Mouse (Mus musculus) 3T3-L1 (cell line): ENCODE results near the gene Dlg2.

Experiments
- DNase-seq: peaks from one replicate; pipeline ENCODE4 v3.0.0-alpha.2; 2015; ENCODE audit warnings: low read depth, low spot score

Dlg2 gene

DNA sequence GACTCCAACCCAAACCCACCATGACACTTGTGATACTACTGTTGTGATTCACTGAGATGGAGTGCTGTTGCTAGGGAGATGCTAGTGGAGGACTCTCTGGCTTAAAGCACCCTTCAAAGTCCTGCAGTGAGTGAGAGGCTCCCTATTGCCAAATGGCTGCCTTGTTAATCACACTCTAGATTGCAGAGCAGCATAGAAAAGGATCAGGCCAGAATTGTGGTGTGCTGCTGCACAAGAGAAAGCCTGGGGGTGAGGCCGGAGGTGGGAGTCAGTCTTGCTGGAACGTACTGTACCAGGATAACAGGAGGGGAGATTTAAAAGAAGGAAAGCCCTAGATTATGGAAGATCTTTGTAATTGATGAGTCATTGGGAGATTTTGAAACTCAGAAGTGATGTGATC lies 1094.5 kb downstream of the Dlg2 start:
- DNase-seq, result peak; percentile 43

GRCm38 (mm10) chr7:91572666-91573065 lies 1096.2 kb downstream of the Dlg2 start:
- DNase-seq, result no peak

- no peak for DNase-seq
These were observed 1096.8 kb downstream of the Dlg2 start for GRCm38 (mm10) chr7:91573321-91573720.

DNA sequence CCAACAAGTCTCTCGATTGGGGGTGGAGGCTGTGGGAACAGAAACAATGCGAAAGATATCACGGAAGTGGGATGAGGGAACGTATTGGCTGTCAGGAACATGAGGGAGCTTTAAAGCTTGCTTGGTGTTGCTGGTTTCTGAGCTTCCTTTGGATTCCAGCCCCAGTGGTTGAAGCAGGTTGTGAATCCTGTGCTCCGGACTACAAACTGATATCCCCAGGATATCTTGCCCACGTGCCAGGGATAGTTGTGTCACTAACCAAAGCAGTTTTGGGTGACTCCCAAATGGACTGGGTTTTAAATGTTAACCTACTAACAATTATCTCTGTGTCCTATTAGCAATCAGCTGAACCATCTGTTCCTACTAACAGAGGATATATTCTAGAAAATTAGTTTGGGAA lies 1099.7 kb downstream of the Dlg2 start:
- no peak for DNase-seq

- DNase-seq, result peak; percentile 42
These were observed 1105.7 kb downstream of the Dlg2 start for GRCm38 (mm10) chr7:91582203-91582602.

DNA sequence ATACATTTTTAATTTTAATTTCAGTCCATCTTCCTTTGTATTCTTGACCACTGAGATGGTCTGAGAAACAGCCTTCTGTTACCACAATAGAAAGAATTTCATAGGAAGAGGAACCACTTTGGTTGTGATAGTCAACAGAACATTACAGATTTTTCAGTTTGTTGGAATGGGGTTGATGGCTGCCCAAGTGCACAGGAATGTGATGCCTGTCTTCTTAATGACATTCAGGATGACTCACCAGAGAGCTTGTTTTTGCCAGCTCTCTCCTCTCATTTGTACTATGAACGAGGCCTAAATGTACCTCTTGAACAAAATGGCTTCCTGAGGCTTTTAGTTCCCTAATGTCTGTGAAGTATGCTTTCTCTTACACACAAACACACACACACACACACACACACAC lies 1107.1 kb downstream of the Dlg2 start:
- DNase-seq, result peak; percentile 67

- peak; percentile 94 for DNase-seq
These were observed 1115.0 kb downstream of the Dlg2 start for GRCm38 (mm10) chr7:91591261-91592170.

- no peak for DNase-seq
These were observed 1122.1 kb downstream of the Dlg2 start for GRCm38 (mm10) chr7:91598549-91598948.

GRCm38 (mm10) chr7:91601307-91601706 lies 1124.8 kb downstream of the Dlg2 start:
- peak; percentile 68 for DNase-seq

DNA sequence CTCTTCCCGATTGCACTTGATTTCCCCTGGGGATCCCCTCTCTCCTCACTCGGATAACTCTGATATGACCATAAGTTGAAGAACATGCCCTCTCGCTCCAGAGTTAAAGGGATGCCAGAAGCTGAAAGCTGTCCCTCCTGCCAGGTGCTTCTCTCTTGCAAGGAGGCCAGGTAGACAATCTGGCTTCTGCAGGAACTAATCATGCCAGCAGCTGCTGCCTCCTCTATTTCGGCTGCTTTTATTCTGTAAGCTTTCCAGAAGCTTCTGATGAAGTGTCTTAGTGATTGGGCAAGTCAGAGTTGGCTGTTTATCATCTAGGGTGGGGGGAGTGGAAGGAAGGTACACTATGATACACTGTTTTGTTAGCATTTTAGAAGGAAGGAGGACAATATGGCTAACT lies 1127.1 kb downstream of the Dlg2 start:
- DNase-seq, result no peak

- DNase-seq, result no peak
These were observed 1176.6 kb downstream of the Dlg2 start for GRCm38 (mm10) chr7:91653033-91653432.

DNA sequence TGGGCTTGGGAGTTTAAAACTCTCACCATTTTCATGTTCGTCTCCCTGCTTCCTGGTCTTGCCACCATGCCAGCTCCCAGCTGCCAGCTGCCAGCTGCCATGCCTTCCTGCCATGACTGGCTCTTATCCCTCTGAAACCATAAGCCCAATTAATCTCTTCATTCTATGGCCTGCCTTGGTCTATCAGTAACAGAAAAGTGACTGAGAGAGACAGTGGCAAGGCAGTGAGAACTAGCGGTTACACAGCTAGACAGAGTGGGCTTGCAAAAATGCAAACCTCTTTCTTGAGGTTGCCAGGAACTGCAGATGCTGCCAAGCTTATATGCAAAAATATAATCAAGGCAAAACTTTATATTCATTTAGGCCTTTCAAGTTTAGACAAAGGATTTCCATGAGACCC lies 1183.0 kb downstream of the Dlg2 start:
- no peak for DNase-seq

DNA sequence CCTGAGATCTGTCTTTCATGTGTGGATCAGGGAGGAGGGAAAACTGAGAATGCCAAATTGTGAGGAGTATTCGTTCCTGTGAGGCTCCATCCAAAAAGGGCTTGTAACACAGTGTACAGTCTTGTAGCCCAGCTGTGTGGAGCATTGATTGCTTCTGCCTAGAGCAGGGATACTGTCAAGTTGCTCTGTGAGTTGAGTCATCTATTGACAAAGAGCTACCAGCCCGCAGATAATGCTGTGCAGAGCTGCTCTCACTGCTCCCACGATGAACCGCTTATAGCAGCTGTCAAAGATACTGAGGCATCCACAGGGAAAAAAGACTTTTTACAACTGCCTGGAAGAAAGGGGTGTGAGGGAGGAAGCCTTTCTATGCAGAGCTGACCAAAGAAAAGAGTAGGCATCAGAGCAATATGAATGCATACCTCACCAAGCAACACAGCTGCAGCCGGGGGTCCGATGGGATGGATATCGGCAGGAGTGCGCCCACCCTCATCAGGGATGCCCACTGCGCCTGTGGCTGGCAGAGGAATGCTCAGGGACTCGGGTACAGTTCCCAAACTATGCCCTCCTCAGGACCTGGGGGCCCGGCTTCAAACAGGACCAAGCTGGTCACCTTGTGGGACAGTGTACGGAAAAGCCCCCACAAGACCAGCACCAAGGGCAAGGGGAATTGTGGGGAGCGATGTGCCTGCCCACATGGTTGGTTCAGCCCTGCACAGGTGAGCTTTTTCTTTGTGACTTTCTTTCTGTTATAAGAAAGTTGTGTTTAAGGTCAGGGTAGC lies 1196.0 kb downstream of the Dlg2 start:
- no peak for DNase-seq

DNA sequence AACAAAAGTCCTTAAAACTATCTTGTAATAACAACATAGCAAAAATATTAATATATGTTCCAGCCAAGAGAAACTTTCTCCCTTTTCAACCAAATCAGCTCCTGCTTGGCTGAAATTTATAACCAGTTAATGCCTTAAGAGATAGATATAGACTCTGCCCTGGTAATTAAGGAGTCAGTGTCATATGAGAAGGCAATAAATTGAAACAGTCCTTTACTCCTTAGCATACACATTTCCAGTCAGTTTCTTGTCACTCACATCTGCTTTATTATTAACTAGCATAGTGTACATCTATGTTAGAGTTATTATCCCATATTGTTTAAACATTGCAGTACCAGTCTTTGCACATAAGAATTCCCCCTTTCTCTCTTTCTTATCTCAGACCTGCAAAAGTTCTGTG lies 1197.9 kb downstream of the Dlg2 start:
- DNase-seq, result no peak

GRCm38 (mm10) chr7:91677934-91678333 lies 1201.5 kb downstream of the Dlg2 start:
- DNase-seq, result no peak

- no peak for DNase-seq
These were observed 1211.5 kb downstream of the Dlg2 start for GRCm38 (mm10) chr7:91687930-91688329.

- DNase-seq, result peak; percentile 86
These were observed 1213.4 kb downstream of the Dlg2 start for GRCm38 (mm10) chr7:91689829-91690228.

DNA sequence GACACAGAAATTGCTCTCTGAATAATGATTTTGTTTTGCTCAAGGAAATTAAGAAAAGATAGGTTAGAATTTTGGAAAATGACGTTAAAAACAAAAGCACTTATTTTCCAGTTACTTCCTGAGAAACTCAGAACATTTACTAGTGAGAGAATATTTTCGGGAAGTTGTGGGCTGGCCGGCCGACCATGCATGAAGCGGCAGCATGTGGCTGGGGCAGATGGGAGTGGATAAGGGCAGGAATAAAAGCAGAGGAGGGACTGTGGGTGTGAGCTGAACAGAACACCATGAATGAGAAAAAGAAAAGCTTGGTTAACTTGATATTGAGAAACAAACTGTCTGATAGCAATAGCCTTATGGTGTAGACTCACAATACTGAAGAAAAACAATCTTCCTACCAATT lies 1233.4 kb downstream of the Dlg2 start:
- no peak for DNase-seq

GRCm38 (mm10) chr7:91711184-91711583 lies 1234.7 kb downstream of the Dlg2 start:
- DNase-seq, result no peak

GRCm38 (mm10) chr7:91715776-91716175 lies 1239.3 kb downstream of the Dlg2 start:
- DNase-seq, result peak; percentile 74

DNA sequence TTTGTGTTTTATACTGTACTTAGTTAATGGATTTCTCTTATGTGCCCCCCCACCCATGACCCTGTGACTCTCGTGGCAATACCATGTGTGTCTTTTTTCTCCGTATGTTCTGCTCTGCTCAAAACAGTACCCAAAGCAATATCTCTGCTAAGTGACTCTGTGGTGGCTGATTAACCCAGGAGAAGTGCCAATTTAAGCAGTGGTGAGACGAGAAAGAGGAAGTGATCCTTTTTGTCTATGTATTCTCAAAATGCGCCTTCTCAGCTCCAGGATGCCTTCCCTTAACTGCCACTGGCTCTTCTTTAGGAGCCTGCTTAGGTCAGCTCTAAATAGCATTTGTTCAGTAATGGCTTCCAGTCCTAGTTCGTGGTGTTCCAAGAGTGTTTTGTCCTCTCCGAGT lies 1240.2 kb downstream of the Dlg2 start:
- DNase-seq, result no peak

DNA sequence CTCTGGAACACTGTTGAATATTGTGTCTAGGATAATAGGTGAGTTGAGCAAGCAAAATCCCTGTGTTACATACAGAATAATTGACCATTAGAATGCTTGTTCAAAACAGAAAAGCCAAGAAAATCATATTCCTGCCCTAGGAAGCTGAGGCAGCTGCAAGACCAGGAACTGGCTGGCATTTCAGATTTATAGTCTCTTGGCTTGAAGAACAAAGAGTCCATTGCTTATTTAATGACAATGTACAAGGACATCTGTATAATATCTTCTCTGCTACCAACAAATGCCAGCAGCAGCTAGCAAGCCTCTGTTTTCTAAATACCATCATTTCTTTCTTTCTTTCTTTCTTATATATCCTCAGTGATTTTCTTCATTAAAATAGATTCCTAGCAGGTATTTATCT lies 1243.8 kb downstream of the Dlg2 start:
- no peak for DNase-seq

DNA sequence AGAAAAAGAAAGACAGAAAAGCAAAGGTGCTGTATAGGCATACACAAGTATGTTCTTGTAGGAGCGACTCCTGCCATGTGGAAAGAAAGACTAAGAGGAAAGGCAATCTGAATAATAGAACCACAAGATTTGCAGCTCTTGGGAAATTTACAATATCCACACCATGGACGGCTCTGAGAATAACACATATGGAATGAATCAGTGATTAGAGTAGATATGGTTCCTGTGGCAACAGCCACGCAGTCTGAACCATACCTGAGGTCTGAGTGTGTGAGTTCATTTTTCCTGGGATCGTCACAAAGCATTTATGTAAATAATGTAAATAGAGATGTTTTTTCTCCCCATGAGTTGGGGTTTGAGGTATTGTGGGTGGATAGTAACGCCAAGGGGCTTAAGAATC lies 1247.9 kb downstream of the Dlg2 start:
- peak; percentile 41 for DNase-seq
